Mouse (Mus musculus) kidney, embryonic 15.5 days (tissue): ENCODE measurements around the gene Gm11939. TPM values are rescaled to one million over a fixed set of nuclear protein-coding genes. Genes with fewer than 3 reads are reported as not detected.
"Not testable (repeated sequence)": the region's sequence is repeated elsewhere in the genome, so short reads cannot be mapped to it uniquely, and the experiment has no call there.

Experiments used
- ATAC-seq: fragments of 200-750 bp; cut with Nextera tagmentation; replicated peaks from 2 replicates; pipeline ENCODE4 v1.8.0; 2017; ENCODE audit warnings: moderate TSS enrichment; ENCODE audit not compliant: low FRiP score
- H3K27ac ChIP-seq: fragments of 300-500 bp; sonication (generic); 2 replicates; pipeline ENCODE4 v1.5.1; 2015; ENCODE audit warnings: mild to moderate bottlenecking, inconsistent platforms
- H3K27me3 ChIP-seq: fragments of 300-500 bp; sonication (generic); 2 replicates; pipeline ENCODE4 v1.6.1; 2015; ENCODE audit warnings: inconsistent platforms
- H3K36me3 ChIP-seq: fragments of 300-500 bp; sonication (generic); 2 replicates; pipeline ENCODE4 v1.6.1; 2015; ENCODE audit warnings: inconsistent platforms
- H3K4me1 ChIP-seq: fragments of 300-500 bp; sonication (generic); 2 replicates; pipeline ENCODE4 v1.6.1; 2015; ENCODE audit warnings: inconsistent platforms
- H3K4me2 ChIP-seq: fragments of 300-500 bp; sonication (generic); 2 replicates; pipeline ENCODE4 v1.6.1; 2015; ENCODE audit warnings: moderate library complexity, mild to moderate bottlenecking, inconsistent platforms
- H3K4me3 ChIP-seq: fragments of 300-500 bp; sonication (generic); replicated peaks from 2 replicates; pipeline ENCODE4 v1.5.1; 2015; ENCODE audit warnings: mild to moderate bottlenecking, inconsistent platforms
- H3K9ac ChIP-seq: fragments of 300-500 bp; sonication (generic); 2 replicates; pipeline ENCODE4 v1.6.1; 2015; ENCODE audit warnings: mild to moderate bottlenecking, inconsistent platforms
- H3K9me3 ChIP-seq: fragments of 300-500 bp; sonication (generic); replicated peaks from 2 replicates; pipeline ENCODE4 v1.6.1; 2016; ENCODE audit warnings: inconsistent platforms
- WGBS: fragments of 180-500 bp; shearing (Covaris S2); methylation state at CpG from one replicate; pipeline ENCODE4 v1.1.7; 2015; ENCODE audit warnings: mixed read lengths; 5-methylcytosine and 5-hydroxymethylcytosine counted together
- polyA plus RNA-seq: library from polyadenylated mRNA; unstranded; fragments of >200 nt; fragmentation: Nextera tagmentation; extraction: Ambion mirVana; gene quantifications from 2 replicates; pipeline ENCODE4 v1.2.1, GENCODE M21; 2015

Gene Gm11939
- not detected in 2 replicates for polyA plus RNA-seq

DNA sequence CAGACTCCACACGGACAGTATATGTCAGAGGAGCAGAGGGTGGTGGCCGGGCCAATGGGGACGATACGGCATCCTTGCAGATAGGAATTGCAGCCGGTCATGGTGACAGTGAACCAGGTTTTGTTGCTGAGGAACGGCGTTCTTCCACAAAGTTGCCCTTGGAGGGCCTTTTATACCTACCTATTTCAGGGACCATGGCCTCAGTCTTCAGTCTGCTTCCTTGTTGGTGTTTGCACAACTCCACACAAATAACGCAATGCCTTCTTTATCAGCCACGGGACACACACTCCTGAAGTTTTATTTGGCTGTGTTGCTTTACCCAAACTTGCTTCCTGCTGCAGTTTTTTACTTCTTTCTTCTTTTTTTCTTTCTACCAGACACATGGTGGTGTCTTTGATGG is at the start of gene Gm11939:
TSS of gene Gm11939 (minus strand) at position 101 of the 400 bp plus-strand sequence.
- H3K9ac ChIP-seq: no peak within 1 kb of the TSS
- no peak within 1 kb of the TSS for H3K4me3 ChIP-seq
- H3K36me3 ChIP-seq: no peaks in the 10 kb centered on the region
- no peak within 1 kb of the TSS for H3K4me2 ChIP-seq
- 88% methylated on average over 9 of the region's 9 CpGs for WGBS
- no peaks in the 10 kb centered on the region for H3K27me3 ChIP-seq
- ATAC-seq: no peak
- no peak within 1 kb of the TSS for H3K27ac ChIP-seq
- H3K9me3 ChIP-seq: no peaks in the 10 kb centered on the region
- H3K4me1 ChIP-seq: no peaks in the 10 kb centered on the region

DNA sequence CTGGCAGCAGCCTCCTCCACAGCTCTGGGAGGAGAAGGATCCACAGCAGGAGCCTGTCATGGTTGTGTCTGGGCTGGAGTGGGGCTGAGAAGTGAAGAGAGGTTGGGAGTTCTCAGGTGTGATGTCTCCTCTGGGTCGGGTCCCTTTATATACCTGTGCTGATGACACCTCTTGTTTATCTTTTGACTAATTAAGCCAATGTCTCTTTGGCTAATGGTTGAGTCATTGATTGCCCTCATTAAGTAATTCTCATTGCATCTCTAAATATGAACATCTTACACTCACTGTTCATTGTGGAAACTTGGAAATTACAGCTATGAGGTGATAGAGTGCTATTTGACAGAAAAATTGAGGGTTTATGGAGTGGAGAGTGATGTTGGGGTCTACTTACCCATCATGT is 43.9 kb upstream of the Gm11939 start, which contains the start of gene Gm11938:
TSS of gene Gm11938 (minus strand) at position 101 of the 400 bp plus-strand sequence.
- not testable (repeated sequence) for H3K4me3 ChIP-seq, H3K9ac ChIP-seq, H3K9me3 ChIP-seq, ATAC-seq, H3K36me3 ChIP-seq, H3K27ac ChIP-seq, H3K4me2 ChIP-seq, H3K27me3 ChIP-seq, H3K4me1 ChIP-seq
- 47% methylated on average over 1 of the region's 1 CpGs for WGBS

DNA sequence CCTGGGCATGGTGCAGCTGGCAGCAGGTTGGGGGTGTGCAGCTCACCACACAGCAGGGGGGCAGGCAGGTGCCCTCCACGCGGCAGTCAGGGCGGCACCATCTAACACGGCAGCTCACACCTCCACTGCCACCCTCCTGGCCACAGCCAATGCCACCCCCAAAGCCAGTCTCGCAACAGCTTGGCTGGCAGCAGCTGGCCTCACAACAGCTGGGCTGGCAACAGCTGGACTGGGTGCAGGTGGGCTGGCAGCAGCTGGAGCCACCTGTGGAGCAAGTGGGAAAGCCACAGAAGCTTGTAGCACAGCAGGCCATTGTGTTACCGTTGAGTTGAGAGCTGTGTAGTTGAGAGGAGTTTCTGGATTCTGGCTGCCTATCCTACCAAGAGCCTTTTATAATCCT is 38.5 kb upstream of the Gm11939 start, which contains the start of gene Krtap9-3:
TSS of gene Krtap9-3 (minus strand) at position 364 of the 400 bp plus-strand sequence.
- not testable (repeated sequence) for ATAC-seq, H3K4me2 ChIP-seq, H3K36me3 ChIP-seq, H3K9ac ChIP-seq, H3K27ac ChIP-seq, H3K4me1 ChIP-seq, H3K27me3 ChIP-seq, H3K9me3 ChIP-seq, H3K4me3 ChIP-seq
- WGBS: 73% methylated on average over 6 of the region's 6 CpGs

DNA sequence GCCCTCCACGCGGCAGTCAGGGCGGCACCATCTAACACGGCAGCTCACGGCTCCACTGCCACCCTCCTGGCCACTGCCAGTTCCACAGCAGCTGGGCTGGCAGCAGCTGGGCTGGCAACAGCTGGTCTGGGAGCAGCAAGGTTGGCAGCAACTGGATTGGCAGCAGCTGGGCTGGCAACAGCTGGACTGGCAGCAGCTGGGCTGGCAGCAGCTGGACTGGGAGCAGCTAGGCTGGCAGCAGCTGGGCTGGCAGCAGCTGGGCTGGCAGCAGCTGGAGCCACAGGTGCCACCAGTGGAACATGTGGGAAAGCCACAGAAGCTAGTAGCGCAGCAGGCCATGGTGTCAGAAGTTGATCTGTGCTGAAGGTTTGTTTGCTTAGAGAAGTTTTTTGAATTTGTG is 31.7 kb upstream of the Gm11939 start, which contains the start of gene Krtap1-3:
TSS of gene Krtap1-3 (minus strand) at position 359 of the 400 bp plus-strand sequence.
- H3K4me2 ChIP-seq: no peak within 1 kb of the TSS
- H3K27ac ChIP-seq: no peak within 1 kb of the TSS
- 78% methylated on average over 6 of the region's 6 CpGs for WGBS
- no peaks in the 10 kb centered on the region for H3K9me3 ChIP-seq
- no peak within 1 kb of the TSS for H3K4me3 ChIP-seq
- H3K27me3 ChIP-seq: no peaks in the 10 kb centered on the region
- H3K36me3 ChIP-seq: no peaks in the 10 kb centered on the region
- no peaks in the 10 kb centered on the region for H3K4me1 ChIP-seq
- H3K9ac ChIP-seq: no peak within 1 kb of the TSS
- no peak for ATAC-seq

DNA sequence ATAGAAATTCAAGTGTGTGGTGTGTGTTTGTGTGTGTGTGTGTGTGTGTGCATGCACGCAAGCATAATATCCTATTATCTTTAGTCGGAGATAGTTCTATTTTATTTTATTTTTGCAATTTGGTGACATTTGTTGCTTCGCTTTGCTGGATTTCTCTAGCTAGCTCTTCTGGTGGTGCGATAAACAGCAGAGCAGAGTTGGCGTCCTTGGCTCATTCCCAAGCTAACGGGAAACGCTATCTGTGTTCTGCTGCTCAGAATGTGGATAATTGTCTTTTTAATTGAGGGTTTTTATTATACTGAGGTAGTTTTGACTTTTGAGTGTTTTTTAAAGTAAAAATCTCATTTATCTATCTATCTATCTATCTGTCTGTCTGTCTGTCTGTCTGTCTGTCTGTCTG is 25.8 kb upstream of the Gm11939 start:
- Histone ChIP-seq H3K27me3 (no peaks in the 10 kb centered on the region), H3K9me3 (no peaks in the 10 kb centered on the region), H3K36me3 (no peaks in the 10 kb centered on the region), H3K4me2 (no peak overlapping the region), H3K9ac (no peak overlapping the region), H3K4me1 (no peaks in the 10 kb centered on the region), H3K4me3 (no peak overlapping the region), H3K27ac (no peak overlapping the region)
- 89% methylated on average over 7 of the region's 7 CpGs for WGBS
- ATAC-seq: no peak

DNA sequence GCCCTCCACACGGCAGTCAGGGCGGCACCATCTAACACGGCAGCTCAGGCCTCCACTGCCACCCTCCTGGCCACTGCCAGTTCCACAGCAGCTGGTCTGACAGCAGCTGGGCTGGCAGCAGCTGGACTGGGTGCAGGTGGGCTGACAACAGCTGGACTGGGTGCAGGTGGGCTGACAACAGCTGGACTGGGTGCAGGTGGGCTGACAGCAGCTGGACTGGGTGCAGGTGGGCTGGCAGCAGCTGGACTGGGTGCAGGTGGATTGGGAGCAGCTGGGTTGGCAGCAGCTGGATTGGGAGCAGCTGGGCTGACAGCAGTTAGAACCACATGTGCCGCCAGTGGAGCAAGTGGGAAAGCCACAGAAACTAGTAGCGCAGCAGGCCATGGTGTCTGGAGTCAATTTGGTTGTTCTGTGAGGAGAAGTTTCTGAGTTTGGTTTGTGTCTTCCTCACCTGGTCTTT is 24.0 kb upstream of the Gm11939 start, which contains the start of gene Krtap1-4:
TSS of gene Krtap1-4 (minus strand) at position 410 of the 460 bp plus-strand sequence.
- Histone ChIP-seq H3K27me3 (no peaks in the 10 kb centered on the region), H3K4me1 (no peaks in the 10 kb centered on the region), H3K36me3 (no peaks in the 10 kb centered on the region), H3K9me3 (no peaks in the 10 kb centered on the region), H3K9ac (no peak within 1 kb of the TSS), H3K27ac (no peak within 1 kb of the TSS), H3K4me2 (no peak within 1 kb of the TSS), H3K4me3 (no peak within 1 kb of the TSS)
- ATAC-seq: no peak
- 81% methylated on average over 5 of the region's 5 CpGs for WGBS

DNA sequence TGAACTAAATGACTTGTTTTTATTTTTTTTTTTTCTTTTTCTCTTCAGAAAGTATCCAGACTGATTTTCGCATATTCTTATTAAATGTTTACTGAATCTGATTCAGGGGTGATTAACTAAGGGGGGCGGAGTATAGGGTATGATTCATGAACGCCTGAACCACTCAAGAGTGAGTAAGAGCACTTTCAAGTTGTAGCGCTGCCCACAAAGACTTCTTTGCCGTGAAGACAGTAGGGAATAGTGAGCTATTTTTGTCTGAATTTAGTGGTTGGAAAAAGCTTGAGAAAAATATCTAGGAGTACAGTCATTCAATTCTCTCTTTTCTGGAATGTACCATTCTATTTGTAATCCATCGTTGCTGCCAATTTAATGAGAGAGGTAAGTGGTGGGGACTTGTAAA is 22.3 kb upstream of the Gm11939 start:
- H3K4me3 ChIP-seq: no peak overlapping the region
- WGBS: 82% methylated on average over 6 of the region's 6 CpGs
- no peak for ATAC-seq

DNA sequence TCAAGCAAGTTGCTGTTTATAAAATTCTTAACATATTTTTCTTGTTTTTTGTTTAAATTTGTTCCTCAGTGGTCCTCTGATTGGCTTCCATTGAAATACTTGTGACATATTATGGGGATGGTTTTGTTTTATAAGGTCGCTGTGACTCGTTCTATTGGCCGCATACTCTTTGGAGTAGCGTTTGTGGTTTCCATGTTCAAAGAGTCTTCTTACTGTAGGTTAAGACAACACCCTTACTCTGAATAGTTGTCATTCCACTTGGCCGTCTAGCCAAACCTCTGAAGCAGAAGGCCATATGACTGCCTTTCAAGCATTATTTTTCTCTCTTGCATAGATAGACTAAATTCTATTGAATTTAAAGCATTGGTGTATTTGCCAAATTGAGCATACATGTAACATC is 21.8 kb upstream of the Gm11939 start:
- WGBS: 91% methylated on average over 5 of the region's 5 CpGs
- H3K9ac ChIP-seq: no peak overlapping the region
- H3K27ac ChIP-seq: no peak overlapping the region
- no peak overlapping the region for H3K4me2 ChIP-seq
- no peaks in the 10 kb centered on the region for H3K27me3 ChIP-seq
- H3K4me1 ChIP-seq: no peaks in the 10 kb centered on the region
- H3K9me3 ChIP-seq: no peaks in the 10 kb centered on the region
- H3K36me3 ChIP-seq: no peaks in the 10 kb centered on the region
- no peak for ATAC-seq
- no peak overlapping the region for H3K4me3 ChIP-seq

More for the DNA sequence above, 22.3 kb upstream of the Gm11939 start:
- H3K9me3 ChIP-seq: no peaks in the 10 kb centered on the region
- H3K4me1 ChIP-seq: no peaks in the 10 kb centered on the region
- H3K9ac ChIP-seq: no peak overlapping the region
- no peaks in the 10 kb centered on the region for H3K27me3 ChIP-seq
- H3K36me3 ChIP-seq: no peaks in the 10 kb centered on the region
- H3K4me2 ChIP-seq: no peak overlapping the region
- no peak overlapping the region for H3K27ac ChIP-seq

DNA sequence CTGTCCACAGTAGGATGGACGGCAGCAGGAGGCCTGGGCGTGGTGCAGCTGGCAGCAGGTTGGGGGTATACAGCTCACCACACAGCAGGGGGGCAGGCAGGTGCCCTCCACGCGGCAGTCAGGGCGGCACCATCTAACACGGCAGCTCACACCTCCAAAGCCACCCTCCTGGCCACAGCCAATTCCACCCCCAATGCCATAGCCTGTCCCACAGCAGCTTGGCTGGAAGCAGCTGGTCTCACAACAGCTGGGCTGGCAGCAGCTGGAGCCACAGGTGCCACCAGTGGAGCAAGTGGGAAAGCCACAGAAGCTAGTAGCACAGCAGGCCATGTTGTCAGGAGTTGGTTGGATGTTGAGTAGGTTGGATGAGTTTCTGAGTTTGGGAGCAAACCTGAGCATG is 21.4 kb upstream of the Gm11939 start, which contains the start of gene Krtap1-5:
TSS of gene Krtap1-5 (minus strand) at position 381 of the 400 bp plus-strand sequence.
- no peaks in the 10 kb centered on the region for H3K9me3 ChIP-seq
- H3K4me1 ChIP-seq: no peaks in the 10 kb centered on the region
- ATAC-seq: no peak
- no peak within 1 kb of the TSS for H3K9ac ChIP-seq
- 83% methylated on average over 6 of the region's 6 CpGs for WGBS
- no peaks in the 10 kb centered on the region for H3K36me3 ChIP-seq
- H3K27ac ChIP-seq: no peak within 1 kb of the TSS
- H3K27me3 ChIP-seq: no peaks in the 10 kb centered on the region
- H3K4me3 ChIP-seq: no peak within 1 kb of the TSS
- no peak within 1 kb of the TSS for H3K4me2 ChIP-seq

DNA sequence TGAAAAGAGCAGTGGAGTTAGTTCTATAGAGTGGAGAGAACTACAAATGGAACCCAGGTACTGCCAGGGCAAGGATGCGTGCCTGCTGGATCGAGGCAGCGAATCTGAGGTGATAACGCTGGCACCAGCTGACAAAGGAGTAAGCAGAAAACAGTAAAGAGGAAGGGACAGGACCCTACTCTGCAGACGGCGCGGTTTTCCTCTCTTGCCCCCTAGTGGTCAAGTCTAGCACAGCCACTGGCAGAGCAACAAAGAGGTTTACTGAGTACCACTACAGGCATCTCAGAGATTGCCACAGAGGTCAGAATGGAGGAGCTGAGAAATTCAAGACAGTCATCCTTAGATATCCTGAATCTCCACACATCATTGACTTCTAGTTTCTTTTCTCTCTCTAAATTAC is 14.8 kb upstream of the Gm11939 start:
- no peak overlapping the region for H3K4me3 ChIP-seq
- H3K27ac ChIP-seq: no peak overlapping the region
- no peak overlapping the region for H3K9ac ChIP-seq
- 0 out of 2 replicates have a peak, but pooled peaks have one; percentile 67 for ATAC-seq
- H3K4me1 ChIP-seq: no peaks in the 10 kb centered on the region
- H3K9me3 ChIP-seq: no peaks in the 10 kb centered on the region
- 1% methylated on average over 7 of the region's 7 CpGs for WGBS
- no peaks in the 10 kb centered on the region for H3K36me3 ChIP-seq
- H3K4me2 ChIP-seq: peak overlapping the region; percentile 36
- peaks cover 3% of the 10 kb centered on the region; the same call in 1 of the 2 replicates for H3K27me3 ChIP-seq

DNA sequence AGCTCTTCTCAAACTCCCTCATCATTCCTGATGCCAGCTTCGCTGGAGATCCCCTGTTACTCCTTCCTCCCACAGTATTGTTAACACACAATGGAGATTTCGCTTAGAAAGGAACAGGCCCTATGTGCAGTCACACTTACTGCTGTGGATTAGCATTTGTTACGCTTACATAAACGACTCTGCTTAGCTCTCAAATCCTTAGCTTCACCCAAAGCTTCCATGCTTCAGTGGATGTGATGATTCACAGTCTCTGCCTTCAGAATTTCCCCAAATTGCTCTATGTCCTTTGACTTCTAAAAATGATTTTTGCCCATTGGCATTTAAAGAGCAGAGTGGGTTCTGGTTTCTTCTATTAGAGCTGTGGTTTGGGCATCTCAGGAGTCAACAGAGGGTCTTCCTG is 13.9 kb upstream of the Gm11939 start:
- Histone ChIP-seq H3K4me2 (no peak overlapping the region), H3K4me3 (no peak overlapping the region), H3K27me3 (peaks cover 3% of the 10 kb centered on the region; the same call in 1 of the 2 replicates), H3K4me1 (no peaks in the 10 kb centered on the region), H3K27ac (no peak overlapping the region), H3K9ac (no peak overlapping the region), H3K36me3 (no peaks in the 10 kb centered on the region), H3K9me3 (no peaks in the 10 kb centered on the region)
- 57% methylated on average over 4 of the region's 4 CpGs for WGBS
- ATAC-seq: no peak

DNA sequence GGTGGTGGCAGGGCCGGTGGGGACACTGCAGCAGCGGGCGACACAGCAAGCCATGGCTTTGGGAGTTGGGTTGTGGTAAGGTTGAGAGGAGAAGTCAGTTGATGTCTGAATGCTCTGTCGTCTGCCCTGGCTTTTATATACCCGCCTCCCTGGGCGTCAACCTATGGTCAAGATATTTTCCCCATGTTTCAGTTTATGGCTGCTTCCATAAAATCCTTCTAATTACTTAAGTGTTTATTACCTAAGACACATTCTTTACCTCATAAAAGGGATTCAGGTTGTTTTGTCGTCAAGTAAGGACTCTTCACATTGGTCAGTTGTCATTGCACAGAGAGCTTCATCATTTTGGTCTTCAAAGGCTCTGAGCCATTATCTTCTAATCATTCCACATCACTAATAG is 7.3 kb upstream of the Gm11939 start, which contains the start of gene Krtap3-1:
TSS of gene Krtap3-1 (minus strand) at position 101 of the 400 bp plus-strand sequence.
- no peaks in the 10 kb centered on the region for H3K27me3 ChIP-seq
- no peak within 1 kb of the TSS for H3K4me2 ChIP-seq
- no peaks in the 10 kb centered on the region for H3K4me1 ChIP-seq
- WGBS: 69% methylated on average over 7 of the region's 7 CpGs
- ATAC-seq: no peak
- H3K9ac ChIP-seq: no peak within 1 kb of the TSS
- no peaks in the 10 kb centered on the region for H3K9me3 ChIP-seq
- no peaks in the 10 kb centered on the region for H3K36me3 ChIP-seq
- H3K4me3 ChIP-seq: no peak within 1 kb of the TSS
- no peak within 1 kb of the TSS for H3K27ac ChIP-seq

DNA sequence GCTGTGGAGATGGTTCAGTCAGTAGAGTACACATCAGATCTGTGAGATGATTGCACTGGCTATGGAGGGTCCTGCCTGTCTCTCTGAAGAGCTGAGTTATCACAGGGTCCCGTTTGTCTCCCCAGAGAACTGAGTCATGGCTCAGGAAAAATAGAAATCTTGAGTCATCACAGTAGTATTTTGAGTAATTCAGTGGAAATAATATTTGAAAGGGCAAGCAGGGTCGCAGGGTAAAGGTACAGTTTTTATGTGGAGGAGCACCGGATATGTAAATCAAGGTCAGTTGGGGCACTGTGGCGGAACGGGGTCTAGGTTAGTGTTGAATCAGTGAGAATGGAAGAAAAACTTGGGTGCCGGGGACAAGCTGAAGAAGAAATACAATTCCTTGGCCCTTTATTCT is 3.3 kb upstream of the Gm11939 start:
- no peak overlapping the region for H3K4me3 ChIP-seq
- H3K4me2 ChIP-seq: no peak overlapping the region
- WGBS: 65% methylated on average over 6 of the region's 6 CpGs
- H3K27ac ChIP-seq: no peak overlapping the region
- no peaks in the 10 kb centered on the region for H3K27me3 ChIP-seq
- no peak for ATAC-seq
- no peaks in the 10 kb centered on the region for H3K4me1 ChIP-seq
- no peaks in the 10 kb centered on the region for H3K36me3 ChIP-seq
- no peak overlapping the region for H3K9ac ChIP-seq
- no peaks in the 10 kb centered on the region for H3K9me3 ChIP-seq
